Mouse (Mus musculus): Measurements from ENCODE around the gene Pkp1. TPM values are rescaled to one million over a fixed set of nuclear protein-coding genes. Genes with fewer than 3 reads are reported as not detected.
A peak's percentile ranks its signal among the peaks of the same experiment; 100 is the strongest.

Pkp1 gene
- polyA plus RNA-seq, 1 experiment from 2014 or later: 1.1 TPM

DNA sequence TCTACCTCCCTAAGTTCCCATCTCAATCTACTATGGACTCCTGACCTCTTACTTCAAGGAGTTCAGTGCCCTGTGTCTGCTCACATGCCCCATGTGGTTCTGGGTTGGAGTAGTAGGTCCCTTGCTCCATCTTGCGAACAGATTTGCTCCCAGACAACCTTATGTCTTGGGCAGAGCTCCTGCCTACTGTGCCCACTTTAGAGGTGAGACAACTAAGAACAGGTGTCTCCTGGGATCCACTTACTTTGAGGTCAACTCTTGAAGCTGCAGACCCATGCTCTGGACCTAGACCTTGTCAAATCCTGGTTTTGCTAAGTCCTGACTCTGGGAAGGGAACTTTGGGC lies 63.7 kb downstream of the Pkp1 start:
- WGBS: 76% methylated on average over 1 of the region's 1 CpGs

DNA sequence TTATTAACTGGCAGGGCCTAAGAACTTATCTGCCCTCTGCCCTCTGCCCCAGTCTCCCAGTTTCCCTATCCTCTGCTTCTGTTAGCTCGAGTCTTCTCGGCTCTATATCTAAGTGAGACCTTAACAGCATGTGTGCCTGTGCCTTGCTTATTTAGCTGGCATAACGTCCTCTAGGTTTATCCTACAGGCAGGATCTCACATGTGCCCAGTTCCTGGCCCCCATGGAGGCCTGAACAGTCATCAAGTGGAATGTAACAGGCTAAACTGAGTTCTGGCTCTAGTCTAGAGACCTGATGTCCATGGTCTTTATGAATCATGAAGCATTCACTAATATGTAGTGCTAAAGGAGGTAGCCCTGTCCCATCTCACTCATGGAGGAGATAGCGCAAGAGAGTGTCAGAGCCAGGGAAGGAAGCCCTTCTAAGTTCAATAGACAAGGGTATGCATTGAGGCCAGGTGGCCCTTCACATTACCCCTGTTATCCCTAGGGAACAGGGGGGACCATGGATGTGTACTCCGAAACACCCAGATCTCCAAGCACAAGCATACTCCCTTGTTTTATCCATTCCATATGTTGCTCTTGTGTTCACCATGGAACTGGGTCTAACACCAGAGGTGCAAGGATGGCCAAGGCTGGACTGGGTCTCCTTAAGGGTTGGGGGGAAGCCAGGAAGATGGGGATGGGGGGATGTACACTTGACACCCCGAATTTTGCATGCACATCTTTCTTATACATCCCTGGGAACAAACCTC lies 64.2 kb downstream of the Pkp1 start:
- peak overlapping the region; percentile 60; the same call in 1 of the 2 replicates for H3K27ac ChIP-seq (ENCODE audit: low read length)
- 63% methylated on average over 6 of the region's 6 CpGs for WGBS
- no peak overlapping the region for H3K4me3 ChIP-seq (ENCODE audit: low read length)
- H3K4me2 ChIP-seq (ENCODE audit: low read depth, low read length): no peak overlapping the region
- H3K4me1 ChIP-seq (ENCODE audit: control insufficient read depth, insufficient read depth, low read length): peaks cover 30% of the 10 kb centered on the region
- ATAC-seq (replicated peaks; ENCODE audit: extremely low read depth, insufficient read depth, low FRiP score): peak; percentile 7
- H3K9me3 ChIP-seq (replicated peaks; ENCODE audit: control insufficient read depth, low read length): no peaks in the 10 kb centered on the region
- peaks cover 29% of the 10 kb centered on the region for H3K36me3 ChIP-seq (ENCODE audit: control insufficient read depth, insufficient read depth)
- no peak overlapping the region for H3K9ac ChIP-seq (ENCODE audit: low read length)
- no peaks in the 10 kb centered on the region for H3K27me3 ChIP-seq (ENCODE audit: control insufficient read depth, insufficient read depth, low read length)

More for the DNA sequence above, 63.7 kb downstream of the Pkp1 start:
- Histone ChIP-seq H3K9me3 (replicated peaks; ENCODE audit: control insufficient read depth, low read length) (no peaks in the 10 kb centered on the region), H3K4me2 (ENCODE audit: low read depth, low read length) (no peak overlapping the region), H3K27me3 (ENCODE audit: control insufficient read depth, insufficient read depth, low read length) (no peaks in the 10 kb centered on the region), H3K9ac (ENCODE audit: low read length) (no peak overlapping the region), H3K4me1 (ENCODE audit: control insufficient read depth, insufficient read depth, low read length) (peaks cover 27% of the 10 kb centered on the region), H3K27ac (ENCODE audit: low read length) (peak overlapping the region; percentile 60; the same call in 1 of the 2 replicates), H3K4me3 (ENCODE audit: low read length) (no peak overlapping the region), H3K36me3 (ENCODE audit: control insufficient read depth, insufficient read depth) (peaks cover 25% of the 10 kb centered on the region)
- no peak for ATAC-seq (replicated peaks; ENCODE audit: extremely low read depth, insufficient read depth, low FRiP score)

DNA sequence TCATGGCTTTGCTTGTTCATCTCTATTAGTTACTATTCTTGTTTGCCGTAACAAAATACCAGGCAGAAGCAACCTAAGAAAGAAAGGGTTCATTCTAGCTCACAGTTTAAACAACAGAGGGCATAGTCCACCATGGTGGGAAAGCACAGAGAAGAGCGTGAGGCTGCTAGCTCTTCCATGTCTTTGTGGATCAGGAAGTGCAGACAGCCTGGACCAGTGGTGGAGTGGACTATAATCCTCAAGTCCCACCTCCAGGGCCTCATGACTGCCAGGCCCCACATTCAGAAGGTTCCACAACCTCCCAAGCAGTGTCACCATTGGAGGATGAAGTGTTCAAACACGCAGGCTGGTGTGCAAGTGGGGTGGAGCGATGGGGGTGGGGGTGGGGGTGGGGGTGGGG lies 65.8 kb downstream of the Pkp1 start:
- H3K4me3 ChIP-seq (ENCODE audit: low read length): no peak overlapping the region
- no peak overlapping the region for H3K9ac ChIP-seq (ENCODE audit: low read length)
- no peak for ATAC-seq (replicated peaks; ENCODE audit: extremely low read depth, insufficient read depth, low FRiP score)
- H3K27ac ChIP-seq (ENCODE audit: low read length): peak overlapping the region; percentile 48
- H3K4me1 ChIP-seq (ENCODE audit: control insufficient read depth, insufficient read depth, low read length): peaks cover 40% of the 10 kb centered on the region
- WGBS: 67% methylated on average over 4 of the region's 4 CpGs
- H3K9me3 ChIP-seq (replicated peaks; ENCODE audit: control insufficient read depth, low read length): no peaks in the 10 kb centered on the region
- no peak overlapping the region for H3K4me2 ChIP-seq (ENCODE audit: low read depth, low read length)
- H3K27me3 ChIP-seq (ENCODE audit: control insufficient read depth, insufficient read depth, low read length): no peaks in the 10 kb centered on the region
- peaks cover 40% of the 10 kb centered on the region for H3K36me3 ChIP-seq (ENCODE audit: control insufficient read depth, insufficient read depth)

DNA sequence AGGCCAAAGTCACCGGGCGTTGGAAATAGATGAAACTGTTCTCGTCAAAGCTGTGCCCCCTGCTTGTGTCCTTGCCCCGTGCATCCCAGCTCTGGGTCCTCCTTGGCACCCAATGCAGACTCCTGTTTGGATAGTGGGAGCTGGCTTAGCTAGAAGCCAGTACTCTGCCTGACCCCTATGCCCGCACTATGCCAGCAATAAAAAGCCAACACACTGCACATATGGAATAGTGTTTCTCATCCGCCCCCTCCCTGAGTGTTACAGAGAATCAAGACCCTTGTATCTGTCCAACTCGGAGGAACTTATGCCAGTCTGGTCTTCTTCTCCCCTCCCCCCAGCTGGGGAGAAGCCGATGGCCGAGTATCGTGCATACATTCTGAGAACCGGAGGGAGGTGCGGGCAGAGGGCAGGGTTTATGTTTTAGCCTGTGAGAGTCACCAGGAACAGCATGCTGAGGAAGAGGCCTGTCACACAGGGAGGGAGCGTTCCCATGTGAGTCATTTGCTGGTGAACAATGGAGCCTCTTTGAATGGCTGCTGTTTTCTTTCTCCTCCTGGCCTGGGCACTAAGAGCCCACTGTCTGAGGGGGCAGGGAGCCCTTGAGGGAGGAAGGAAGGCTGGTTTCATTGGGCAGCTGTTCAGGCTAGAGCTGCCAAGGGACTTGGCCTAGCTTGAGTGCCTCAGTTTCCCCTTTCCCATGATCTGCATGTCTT lies 66.8 kb downstream of the Pkp1 start:
- H3K9ac ChIP-seq (ENCODE audit: low read length): no peak overlapping the region
- H3K27me3 ChIP-seq (ENCODE audit: control insufficient read depth, insufficient read depth, low read length): no peaks in the 10 kb centered on the region
- no peak for ATAC-seq (replicated peaks; ENCODE audit: extremely low read depth, insufficient read depth, low FRiP score)
- WGBS: 54% methylated on average over 13 of the region's 13 CpGs
- H3K4me2 ChIP-seq (ENCODE audit: low read depth, low read length): no peak overlapping the region
- H3K9me3 ChIP-seq (replicated peaks; ENCODE audit: control insufficient read depth, low read length): no peaks in the 10 kb centered on the region
- no peak overlapping the region for H3K4me3 ChIP-seq (ENCODE audit: low read length)
- H3K4me1 ChIP-seq (ENCODE audit: control insufficient read depth, insufficient read depth, low read length): peaks cover 49% of the 10 kb centered on the region
- peaks cover 45% of the 10 kb centered on the region for H3K36me3 ChIP-seq (ENCODE audit: control insufficient read depth, insufficient read depth)
- H3K27ac ChIP-seq (ENCODE audit: low read length): peak overlapping the region; percentile 48

DNA sequence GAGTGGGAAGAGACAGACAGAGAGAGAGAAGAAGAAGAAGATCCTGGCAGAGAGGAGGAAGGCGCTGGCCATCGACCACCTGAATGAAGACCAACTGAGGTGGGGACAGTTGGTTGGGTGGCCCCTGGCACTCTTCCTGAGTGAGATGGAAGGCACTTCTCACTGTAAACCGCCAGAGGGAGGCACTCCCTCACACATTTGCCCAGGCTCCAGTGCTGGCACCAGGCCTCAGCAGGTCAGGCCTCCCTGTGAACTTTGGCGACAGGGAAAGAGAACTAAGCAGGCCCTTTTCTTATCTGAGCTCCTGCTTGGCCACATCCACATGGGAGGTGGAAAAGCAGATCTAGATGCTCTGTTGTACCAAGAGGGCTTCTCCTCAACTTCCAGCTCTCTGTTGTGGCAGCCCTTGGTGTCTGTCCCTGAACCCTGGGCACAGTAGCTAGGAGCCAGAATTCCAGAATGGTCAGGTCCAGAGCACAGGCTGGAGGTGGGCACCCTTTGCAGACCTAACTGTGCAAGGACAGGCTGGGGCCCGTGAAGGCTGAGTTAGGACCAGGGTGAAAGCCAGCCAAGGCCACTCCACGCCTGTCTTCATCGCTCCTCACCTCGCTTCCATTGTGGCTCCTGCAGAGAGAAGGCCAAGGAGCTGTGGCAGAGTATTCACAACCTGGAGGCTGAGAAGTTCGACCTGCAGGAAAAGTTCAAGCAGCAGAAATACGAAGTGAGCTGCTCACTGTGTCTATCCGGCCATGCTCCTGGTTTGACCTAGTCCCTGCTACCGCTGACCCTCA lies 68.1 kb downstream of the Pkp1 start:
- Histone ChIP-seq H3K4me3 (ENCODE audit: low read length) (no peak overlapping the region), H3K4me1 (ENCODE audit: control insufficient read depth, insufficient read depth, low read length) (peaks cover 61% of the 10 kb centered on the region), H3K9ac (ENCODE audit: low read length) (no peak overlapping the region), H3K9me3 (replicated peaks; ENCODE audit: control insufficient read depth, low read length) (no peaks in the 10 kb centered on the region), H3K27ac (ENCODE audit: low read length) (peak overlapping the region; percentile 48), H3K36me3 (ENCODE audit: control insufficient read depth, insufficient read depth) (peaks cover 52% of the 10 kb centered on the region), H3K27me3 (ENCODE audit: control insufficient read depth, insufficient read depth, low read length) (no peaks in the 10 kb centered on the region), H3K4me2 (ENCODE audit: low read depth, low read length) (no peak overlapping the region)
- no peak for ATAC-seq (replicated peaks; ENCODE audit: extremely low read depth, insufficient read depth, low FRiP score)
- 58% methylated on average over 12 of the region's 12 CpGs for WGBS

DNA sequence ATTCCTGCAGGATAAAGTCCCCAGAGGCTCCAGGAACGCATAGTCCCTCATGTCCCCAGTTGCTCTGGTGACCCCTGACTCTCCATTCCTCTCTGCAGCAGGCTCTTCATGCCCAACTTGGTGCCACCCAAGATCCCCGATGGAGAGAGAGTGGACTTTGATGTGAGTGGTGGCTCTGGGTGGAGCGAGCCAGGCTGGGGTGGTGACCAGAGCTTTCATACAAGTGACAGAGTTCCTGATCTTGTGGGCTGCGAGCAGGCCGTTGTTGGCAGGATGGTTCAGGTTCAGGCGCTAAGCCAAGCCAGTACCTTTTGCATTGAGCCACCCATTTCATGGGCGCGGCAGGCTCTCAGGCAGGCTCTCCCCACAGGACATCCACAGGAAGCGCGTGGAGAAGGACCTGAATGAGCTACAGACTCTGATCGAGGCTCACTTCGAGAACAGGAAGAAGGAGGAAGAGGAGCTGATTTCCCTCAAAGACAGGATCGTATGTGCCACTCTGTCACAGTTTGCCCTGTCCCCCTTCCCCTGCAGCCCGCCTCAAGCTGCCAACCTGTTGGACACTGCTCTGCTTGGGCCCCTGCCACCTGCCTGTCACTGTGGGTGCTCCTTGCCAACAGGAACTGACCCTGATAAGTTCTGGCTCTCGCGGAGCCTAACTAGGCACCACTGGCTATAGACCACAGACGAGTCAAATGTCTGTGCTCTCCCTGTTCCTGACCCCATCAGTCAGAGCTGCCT lies 71.2 kb downstream of the Pkp1 start:
- no peaks in the 10 kb centered on the region for H3K9me3 ChIP-seq (replicated peaks; ENCODE audit: control insufficient read depth, low read length)
- ATAC-seq (replicated peaks; ENCODE audit: extremely low read depth, insufficient read depth, low FRiP score): 0 out of 2 replicates have a peak, but pooled peaks have one; percentile 8
- WGBS: 56% methylated on average over 17 of the region's 17 CpGs
- H3K4me3 ChIP-seq (ENCODE audit: low read length): no peak overlapping the region
- H3K4me2 ChIP-seq (ENCODE audit: low read depth, low read length): no peak overlapping the region
- H3K27ac ChIP-seq (ENCODE audit: low read length): peak overlapping the region; percentile 36
- no peaks in the 10 kb centered on the region for H3K27me3 ChIP-seq (ENCODE audit: control insufficient read depth, insufficient read depth, low read length)
- H3K36me3 ChIP-seq (ENCODE audit: control insufficient read depth, insufficient read depth): peaks cover 53% of the 10 kb centered on the region
- peaks cover 80% of the 10 kb centered on the region for H3K4me1 ChIP-seq (ENCODE audit: control insufficient read depth, insufficient read depth, low read length)
- H3K9ac ChIP-seq (ENCODE audit: low read length): no peak overlapping the region

DNA sequence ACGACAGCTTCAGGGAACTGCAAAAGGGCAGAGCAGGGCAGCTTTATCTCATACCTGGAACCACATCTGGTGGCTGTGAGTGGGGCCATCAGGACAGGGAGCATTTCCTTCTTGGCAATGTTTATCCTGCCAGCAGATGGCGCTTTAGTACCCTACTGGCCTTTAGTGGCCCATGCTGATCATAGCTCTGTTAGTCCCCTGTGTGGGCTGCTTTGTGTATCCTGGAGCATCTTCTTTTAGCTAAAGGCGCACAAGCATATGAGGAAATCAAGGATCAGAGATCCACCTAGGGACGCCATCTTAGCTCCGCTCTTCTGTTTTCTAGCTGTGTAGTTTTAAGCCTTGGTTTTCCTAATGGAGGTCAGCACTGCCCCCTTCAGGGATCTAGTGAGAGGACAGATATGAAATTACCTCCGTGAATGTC lies 71.9 kb downstream of the Pkp1 start:
- Histone ChIP-seq H3K9me3 (replicated peaks; ENCODE audit: control insufficient read depth, low read length) (no peaks in the 10 kb centered on the region), H3K4me2 (ENCODE audit: low read depth, low read length) (no peak overlapping the region), H3K27me3 (ENCODE audit: control insufficient read depth, insufficient read depth, low read length) (no peaks in the 10 kb centered on the region), H3K36me3 (ENCODE audit: control insufficient read depth, insufficient read depth) (peaks cover 53% of the 10 kb centered on the region), H3K4me3 (ENCODE audit: low read length) (no peak overlapping the region), H3K9ac (ENCODE audit: low read length) (no peak overlapping the region; the same call in 1 of the 2 replicates), H3K27ac (ENCODE audit: low read length) (peak overlapping the region; percentile 36), H3K4me1 (ENCODE audit: control insufficient read depth, insufficient read depth, low read length) (peaks cover 79% of the 10 kb centered on the region)
- ATAC-seq (replicated peaks; ENCODE audit: extremely low read depth, insufficient read depth, low FRiP score): no peak
- 32% methylated on average over 6 of the region's 6 CpGs for WGBS

DNA sequence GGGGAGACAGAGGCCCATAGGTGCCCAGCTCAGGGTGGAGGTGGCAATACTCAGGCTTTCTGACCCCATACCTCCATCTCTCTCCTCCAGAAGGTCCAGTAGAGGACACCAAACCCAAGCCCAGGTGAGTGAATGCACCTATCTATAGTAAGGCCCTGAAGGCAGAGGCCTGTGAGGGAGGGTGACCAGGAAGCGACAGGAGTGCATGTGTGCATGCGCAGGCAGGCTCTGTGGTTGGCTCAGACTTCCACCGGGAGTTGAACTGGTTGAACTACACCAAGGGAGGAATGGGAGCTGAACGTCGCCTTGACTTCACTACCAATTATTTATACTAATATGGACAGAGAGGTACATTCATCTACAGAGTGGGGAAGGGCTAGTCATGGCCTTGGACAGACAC lies 72.4 kb downstream of the Pkp1 start:
- 0 out of 2 replicates have a peak overlapping the region, but pooled peaks have one; percentile 8 for H3K4me2 ChIP-seq (ENCODE audit: low read depth, low read length)

More for the DNA sequence above, 72.4 kb downstream of the Pkp1 start:
- peak overlapping the region; percentile 55; the same call in 1 of the 2 replicates for H3K27ac ChIP-seq (ENCODE audit: low read length)
- no peaks in the 10 kb centered on the region for H3K27me3 ChIP-seq (ENCODE audit: control insufficient read depth, insufficient read depth, low read length)
- no peak for ATAC-seq (replicated peaks; ENCODE audit: extremely low read depth, insufficient read depth, low FRiP score)
- peaks cover 74% of the 10 kb centered on the region for H3K4me1 ChIP-seq (ENCODE audit: control insufficient read depth, insufficient read depth, low read length)
- no peak overlapping the region; the same call in 1 of the 2 replicates for H3K9ac ChIP-seq (ENCODE audit: low read length)
- H3K36me3 ChIP-seq (ENCODE audit: control insufficient read depth, insufficient read depth): peaks cover 49% of the 10 kb centered on the region
- WGBS: 74% methylated on average over 5 of the region's 5 CpGs
- H3K9me3 ChIP-seq (replicated peaks; ENCODE audit: control insufficient read depth, low read length): no peaks in the 10 kb centered on the region
- no peak overlapping the region for H3K4me3 ChIP-seq (ENCODE audit: low read length)

Measured in heart, embryonic 16.5 days (tissue).